Mouse (Mus musculus) stomach, embryonic 16.5 days (tissue): ENCODE measurements at regions not wholly inside any gene's neighbourhood (a gene's known extent, or its start where the extent isn't known, plus 50 kb on each side); places are given as distances from the start of the nearest gene placed in this dataset.
A peak's percentile ranks its signal among the peaks of the same experiment; 100 is the strongest.

Experiments used
- ATAC-seq: fragments of 200-750 bp; cut with Nextera tagmentation; 2 replicates; pipeline ENCODE4 v1.8.0; 2017; ENCODE audit warnings: moderate number of reproducible peaks, moderate TSS enrichment; ENCODE audit not compliant: insufficient read depth, low FRiP score
- H3K27ac ChIP-seq: fragments of 300-500 bp; sonication (generic); 2 replicates; pipeline ENCODE4 v1.5.1; 2014; ENCODE audit warnings: low read length
- H3K27me3 ChIP-seq: fragments of 300-500 bp; sonication (generic); 2 replicates; pipeline ENCODE4 v1.6.1; 2014; ENCODE audit warnings: low read length, control low read depth, mixed read lengths; ENCODE audit not compliant: control insufficient read depth, insufficient read depth
- H3K36me3 ChIP-seq: fragments of 300-500 bp; sonication (generic); 2 replicates; pipeline ENCODE4 v1.6.1; 2014; ENCODE audit warnings: low read length; ENCODE audit not compliant: control insufficient read depth, insufficient read depth
- H3K4me1 ChIP-seq: fragments of 300-500 bp; sonication (generic); 2 replicates; pipeline ENCODE4 v1.6.1; 2014; ENCODE audit warnings: low read length, control low read depth, mixed read lengths; ENCODE audit not compliant: control insufficient read depth, insufficient read depth
- H3K4me2 ChIP-seq: fragments of 300-500 bp; sonication (generic); 2 replicates; pipeline ENCODE4 v1.6.1; 2014; ENCODE audit warnings: low read depth, low read length, mixed read lengths
- H3K4me3 ChIP-seq: fragments of 300-500 bp; sonication (generic); replicated peaks from 2 replicates; pipeline ENCODE4 v1.5.1; 2014; ENCODE audit warnings: mild to moderate bottlenecking, low read length
- H3K9ac ChIP-seq: fragments of 300-500 bp; sonication (generic); 2 replicates; pipeline ENCODE4 v1.6.1; 2014; ENCODE audit warnings: low read length
- H3K9me3 ChIP-seq: fragments of 300-500 bp; sonication (generic); replicated peaks from 2 replicates; pipeline ENCODE4 v1.6.1; 2016; ENCODE audit warnings: low read length, control low read depth; ENCODE audit not compliant: control insufficient read depth
- WGBS: fragments of 180-500 bp; shearing (Covaris S2); extraction: QIAGEN DNeasy Blood & Tissue Kit; methylation state at CpG from one replicate; pipeline ENCODE4 v1.1.7; 2014; 5-methylcytosine and 5-hydroxymethylcytosine counted together

- no peaks in the 10 kb centered on the region for H3K36me3 ChIP-seq
- H3K9me3 ChIP-seq, result no peaks in the 10 kb centered on the region
- no peak; the same call in 1 of the 2 replicates for ATAC-seq
- H3K9ac ChIP-seq, result no peak overlapping the region
- WGBS, result 61% methylated on average over 1 of the region's 1 CpGs
- no peak overlapping the region for H3K27ac ChIP-seq
- no peak overlapping the region for H3K4me2 ChIP-seq
- H3K4me3 ChIP-seq, result no peak overlapping the region
- H3K4me1 ChIP-seq, result no peaks in the 10 kb centered on the region
- no peaks in the 10 kb centered on the region for H3K27me3 ChIP-seq
These were observed 51.1 kb upstream of the Adra1b start for GRCm38 (mm10) chr11:43952151-43952550.

- Histone ChIP-seq H3K27me3 (no peaks in the 10 kb centered on the region), H3K4me1 (no peaks in the 10 kb centered on the region), H3K9ac (no peak overlapping the region), H3K4me2 (no peak overlapping the region), H3K9me3 (no peaks in the 10 kb centered on the region), H3K36me3 (no peaks in the 10 kb centered on the region), H3K27ac (no peak overlapping the region), H3K4me3 (no peak overlapping the region)
- 61% methylated on average over 3 of the region's 3 CpGs for WGBS
- ATAC-seq, result peak; percentile 53; the same call in 1 of the 2 replicates
These were observed 57.4 kb upstream of the Adra1b start for GRCm38 (mm10) chr11:43958241-43958975.

- Histone ChIP-seq H3K4me2 (no peak overlapping the region), H3K4me1 (no peaks in the 10 kb centered on the region), H3K27me3 (no peaks in the 10 kb centered on the region), H3K9me3 (no peaks in the 10 kb centered on the region), H3K9ac (no peak overlapping the region), H3K4me3 (no peak overlapping the region), H3K36me3 (no peaks in the 10 kb centered on the region), H3K27ac (no peak overlapping the region)
- ATAC-seq, result no peak
- 40% methylated on average over 2 of the region's 2 CpGs for WGBS
These were observed 57.9 kb upstream of the Adra1b start for GRCm38 (mm10) chr11:43958976-43959315.

GRCm38 (mm10) chr11:43960348-43961105, 59.5 kb upstream of the Adra1b start:
- Histone ChIP-seq H3K36me3 (no peaks in the 10 kb centered on the region), H3K4me2 (no peak overlapping the region), H3K4me3 (no peak overlapping the region), H3K9me3 (no peaks in the 10 kb centered on the region), H3K27me3 (no peaks in the 10 kb centered on the region), H3K4me1 (no peaks in the 10 kb centered on the region), H3K27ac (no peak overlapping the region), H3K9ac (no peak overlapping the region)
- WGBS, result 87% methylated on average over 5 of the region's 5 CpGs
- no peak for ATAC-seq

GRCm38 (mm10) chr11:43961398-43962070, 60.5 kb upstream of the Adra1b start:
- Histone ChIP-seq H3K4me3 (no peak overlapping the region), H3K36me3 (no peaks in the 10 kb centered on the region), H3K9me3 (no peaks in the 10 kb centered on the region), H3K27me3 (no peaks in the 10 kb centered on the region), H3K4me1 (no peaks in the 10 kb centered on the region), H3K27ac (peak overlapping the region; percentile 26; the same call in 1 of the 2 replicates), H3K4me2 (no peak overlapping the region), H3K9ac (no peak overlapping the region)
- 68% methylated on average over 6 of the region's 6 CpGs for WGBS
- peak; percentile 69; the same call in 1 of the 2 replicates for ATAC-seq

GRCm38 (mm10) chr11:43967764-43968163, 66.8 kb upstream of the Adra1b start:
- Histone ChIP-seq H3K36me3 (no peaks in the 10 kb centered on the region), H3K9ac (no peak overlapping the region), H3K9me3 (no peaks in the 10 kb centered on the region), H3K4me1 (no peaks in the 10 kb centered on the region), H3K4me3 (no peak overlapping the region), H3K27me3 (no peaks in the 10 kb centered on the region), H3K27ac (no peak overlapping the region), H3K4me2 (no peak overlapping the region)
- no peak for ATAC-seq
- 88% methylated on average over 1 of the region's 1 CpGs for WGBS

GRCm38 (mm10) chr11:43971886-43972285, 70.9 kb upstream of the Adra1b start:
- WGBS, result 70% methylated on average over 3 of the region's 3 CpGs
- Histone ChIP-seq H3K27ac (no peak overlapping the region), H3K36me3 (no peaks in the 10 kb centered on the region), H3K4me1 (no peaks in the 10 kb centered on the region), H3K4me2 (no peak overlapping the region), H3K27me3 (no peaks in the 10 kb centered on the region), H3K4me3 (no peak overlapping the region), H3K9ac (no peak overlapping the region), H3K9me3 (no peaks in the 10 kb centered on the region)
- ATAC-seq, result no peak

- Histone ChIP-seq H3K4me1 (no peaks in the 10 kb centered on the region), H3K9me3 (no peaks in the 10 kb centered on the region), H3K36me3 (no peaks in the 10 kb centered on the region), H3K27ac (no peak overlapping the region), H3K9ac (no peak overlapping the region), H3K27me3 (no peaks in the 10 kb centered on the region), H3K4me3 (no peak overlapping the region), H3K4me2 (no peak overlapping the region)
- no peak for ATAC-seq
- 42% methylated on average over 4 of the region's 4 CpGs for WGBS
These were observed 75.0 kb upstream of the Adra1b start for GRCm38 (mm10) chr11:43976024-43976423.

- H3K27me3 ChIP-seq, result no peaks in the 10 kb centered on the region
- H3K4me3 ChIP-seq, result no peak overlapping the region
- no peak overlapping the region for H3K9ac ChIP-seq
- H3K9me3 ChIP-seq, result no peaks in the 10 kb centered on the region
- H3K27ac ChIP-seq, result no peak overlapping the region
- no peaks in the 10 kb centered on the region for H3K36me3 ChIP-seq
- WGBS, result 79% methylated on average over 7 of the region's 7 CpGs
- no peak overlapping the region for H3K4me2 ChIP-seq
- no peak for ATAC-seq
- H3K4me1 ChIP-seq, result no peaks in the 10 kb centered on the region
These were observed 78.4 kb upstream of the Adra1b start for GRCm38 (mm10) chr11:43979406-43979805.
